Mouse (Mus musculus) MEL (cell line): ENCODE data around the gene Gm20388.

Experiments
- CTCF ChIP-seq, 3 experiments: IDR thresholded peaks in 2 of 3; conservative IDR thresholded peaks in 1 of 3; 2 replicates each; pipeline ENCODE4 v1.5.1; 2011 to 2012; ENCODE audit warnings: low read length in 3 of 3, low read depth in 2 of 3, mild to moderate bottlenecking in 2 of 3, improper control_type of control experiment in 1 of 3, inconsistent platforms in 1 of 3, mixed read lengths in 1 of 3, moderate library complexity in 1 of 3; ENCODE audit not compliant: control insufficient read depth in 1 of 3, insufficient read depth in 1 of 3, poor library complexity in 1 of 3, severe bottlenecking in 1 of 3
- ELF1 ChIP-seq: IDR thresholded peaks from 2 replicates; pipeline ENCODE4 v1.6.1; 2014; ENCODE audit warnings: low read depth, mild to moderate bottlenecking, inconsistent platforms, low read length, improper control_type of control experiment, moderate library complexity
- EP300 ChIP-seq, 2 experiments: IDR thresholded peaks; 2 replicates each; pipeline ENCODE4 v1.6.1; 2011; ENCODE audit warnings: improper control_type of control experiment in 2 of 2, low read length in 2 of 2, low read depth in 1 of 2, mild to moderate bottlenecking in 1 of 2
- ETS1 ChIP-seq: IDR thresholded peaks from 2 replicates; pipeline ENCODE4 v1.6.1; 2012; ENCODE audit warnings: low read depth, mild to moderate bottlenecking, inconsistent platforms, low read length, improper control_type of control experiment, moderate library complexity
- HCFC1 ChIP-seq: IDR thresholded peaks from 2 replicates; pipeline ENCODE4 v1.6.1; 2012; ENCODE audit warnings: low read depth, mild to moderate bottlenecking, inconsistent platforms, low read length, improper control_type of control experiment, moderate library complexity
- MAFK ChIP-seq: IDR thresholded peaks from 2 replicates; pipeline ENCODE4 v1.6.1; 2011; ENCODE audit warnings: low read depth, mild to moderate bottlenecking, low read length, improper control_type of control experiment, borderline replicate concordance
- MAX ChIP-seq: IDR thresholded peaks from 2 replicates; pipeline ENCODE4 v1.6.1; 2011; ENCODE audit warnings: low read length, improper control_type of control experiment
- NELFE ChIP-seq: IDR thresholded peaks from 2 replicates; pipeline ENCODE4 v1.6.1; 2011; ENCODE audit warnings: low read depth, low read length, improper control_type of control experiment
- POLR2A ChIP-seq, 2 experiments: IDR thresholded peaks; 2 replicates each; pipeline ENCODE4 v1.6.1; 2011 to 2012; ENCODE audit warnings: low read length in 2 of 2, mild to moderate bottlenecking in 2 of 2, control low read depth in 1 of 2, improper control_type of control experiment in 1 of 2, low read depth in 1 of 2, moderate library complexity in 1 of 2; ENCODE audit not compliant: control insufficient read depth in 1 of 2, insufficient read depth in 1 of 2, poor library complexity in 1 of 2
- RAD21 ChIP-seq: IDR thresholded peaks from 2 replicates; pipeline ENCODE4 v1.6.1; 2011; ENCODE audit warnings: mild to moderate bottlenecking, low read depth, low read length, improper control_type of control experiment
- TAL1 ChIP-seq: IDR thresholded peaks from 2 replicates; pipeline ENCODE4 v1.6.1; 2012; ENCODE audit warnings: mild to moderate bottlenecking, inconsistent platforms, low read length, moderate library complexity, mixed read lengths
- ZC3H11A ChIP-seq: IDR thresholded peaks from 2 replicates; pipeline ENCODE4 v1.6.1; 2012; ENCODE audit warnings: low read depth, mild to moderate bottlenecking, inconsistent platforms, low read length, improper control_type of control experiment
- ZMIZ1 ChIP-seq: IDR thresholded peaks from 2 replicates; pipeline ENCODE4 v1.6.1; 2012; ENCODE audit warnings: low read depth, mild to moderate bottlenecking, inconsistent platforms, low read length, improper control_type of control experiment, moderate library complexity

DNA sequence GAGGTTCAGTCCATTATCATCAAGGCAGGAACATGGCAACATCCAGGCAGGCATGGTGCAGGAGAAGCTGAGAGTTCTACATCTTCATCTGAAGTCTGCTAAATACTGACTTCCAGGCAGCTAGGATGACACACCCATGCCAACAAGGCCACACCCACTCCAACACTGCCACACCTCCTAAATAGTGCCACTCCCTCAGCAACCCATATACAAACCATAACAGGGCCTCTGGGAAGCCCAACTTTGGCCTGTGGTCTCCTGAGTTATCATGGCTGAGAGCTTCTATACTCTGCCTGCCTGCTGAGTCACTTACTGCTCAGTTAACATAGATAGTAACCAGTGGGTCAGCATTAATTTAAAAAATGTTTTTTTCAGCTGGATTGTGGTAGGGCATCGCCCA, 37.5 kb upstream of the Gm20388 start:
- TF ChIP-seq MAX (no peak), CTCF (IDR thresholded peaks at IDR 0.05 in 2 of 3, conservative IDR thresholded peaks at IDR 0.05 in 1 of 3; ENCODE audit: control insufficient read depth in 1 of 3, insufficient read depth in 1 of 3, low read depth in 2 of 3, low read length in 3 of 3, poor library complexity in 1 of 3, severe bottlenecking in 1 of 3) (no peak), HCFC1 (no peak), ZC3H11A (no peak), EP300 (IDR thresholded peaks at IDR 0.05; ENCODE audit: low read depth in 1 of 2, low read length in 2 of 2) (no peak), ZMIZ1 (no peak), RAD21 (no peak), ETS1 (no peak), MAFK (no peak), NELFE (no peak), TAL1 (no peak), ELF1 (no peak), POLR2A (IDR thresholded peaks at IDR 0.05; ENCODE audit: control insufficient read depth in 1 of 2, insufficient read depth in 1 of 2, low read depth in 1 of 2, low read length in 2 of 2, poor library complexity in 1 of 2) (no peak)
